Mouse (Mus musculus) stomach, postnatal 0 days (tissue): ENCODE data around the gene Dop1b. TPM values are rescaled to one million over a fixed set of nuclear protein-coding genes. Genes with fewer than 3 reads are reported as not detected.

ENCODE experiments used
- ATAC-seq: fragments of 200-750 bp; cut with Nextera tagmentation; 2 replicates; pipeline ENCODE4 v1.8.0; 2017; ENCODE audit not compliant: low FRiP score, low TSS enrichment
- DNase-seq: peaks from one replicate; pipeline ENCODE4 v3.0.0-alpha.2; 2016; ENCODE audit warnings: low spot score
- H3K27ac ChIP-seq: fragments of 300-500 bp; sonication (generic); replicated peaks from 2 replicates; pipeline ENCODE4 v1.5.1; 2014; ENCODE audit warnings: mild to moderate bottlenecking, control low read depth
- H3K27me3 ChIP-seq: fragments of 300-500 bp; sonication (generic); 2 replicates; pipeline ENCODE4 v1.6.1; 2014; ENCODE audit warnings: low read length; ENCODE audit not compliant: control insufficient read depth, insufficient read depth
- H3K36me3 ChIP-seq: fragments of 300-500 bp; sonication (generic); 2 replicates; pipeline ENCODE4 v1.6.1; 2014; ENCODE audit warnings: low read length, mixed read lengths; ENCODE audit not compliant: control insufficient read depth, insufficient read depth
- H3K4me1 ChIP-seq: fragments of 300-500 bp; sonication (generic); replicated peaks from 2 replicates; pipeline ENCODE4 v1.6.1; 2014; ENCODE audit warnings: antibody characterized with exemption; ENCODE audit not compliant: control insufficient read depth, insufficient read depth
- H3K4me2 ChIP-seq: fragments of 300-500 bp; sonication (generic); replicated peaks from 2 replicates; pipeline ENCODE4 v1.6.1; 2014; ENCODE audit warnings: low read depth, mild to moderate bottlenecking, control low read depth, moderate library complexity
- H3K4me3 ChIP-seq: fragments of 300-500 bp; sonication (generic); 2 replicates; pipeline ENCODE4 v1.5.1; 2014; ENCODE audit warnings: low read depth, low read length, control low read depth
- H3K9ac ChIP-seq: fragments of 300-500 bp; sonication (generic); 2 replicates; pipeline ENCODE4 v1.6.1; 2014; ENCODE audit warnings: mild to moderate bottlenecking, low read length, control low read depth, mixed read lengths
- H3K9me3 ChIP-seq: fragments of 300-500 bp; sonication (generic); 2 replicates; pipeline ENCODE4 v1.6.1; 2016; ENCODE audit warnings: low read length; ENCODE audit not compliant: control insufficient read depth
- CTCF ChIP-seq: IDR thresholded peaks from 2 replicates; pipeline ENCODE4 v1.5.1; 2016; ENCODE audit warnings: antibody characterized with exemption, low read depth, mild to moderate bottlenecking, moderate library complexity
- EP300 ChIP-seq: optimal IDR thresholded peaks from 2 replicates; pipeline ENCODE3; 2016; ENCODE audit warnings: antibody characterized with exemption
- WGBS: fragments of 180-500 bp; shearing (Covaris S2); extraction: QIAGEN DNeasy Blood & Tissue Kit; methylation state at CpG from one replicate; pipeline ENCODE4 v1.1.7; 2014; 5-methylcytosine and 5-hydroxymethylcytosine counted together
- polyA plus RNA-seq: library from polyadenylated mRNA; unstranded; fragments of >200 nt; fragmentation: Nextera tagmentation; extraction: Ambion mirVana; gene quantifications from 2 replicates; pipeline ENCODE4 v1.2.1, GENCODE M21; 2015

Gene Dop1b
- polyA plus RNA-seq, 1 experiment from 2014 or later, result 20.9 TPM

GRCm38 (mm10) chr16:93788388-93788787 lies 76.7 kb downstream of the Dop1b start:
- no peak overlapping the region for H3K4me2 ChIP-seq
- TF ChIP-seq EP300, result no peak
- no peak for TF ChIP-seq CTCF
- no peak overlapping the region for H3K4me3 ChIP-seq
- H3K9ac ChIP-seq, result no peak overlapping the region
- 0 out of 2 replicates have a peak, but pooled peaks cover 4% of the 10 kb centered on the region for H3K9me3 ChIP-seq
- no peaks in the 10 kb centered on the region for H3K4me1 ChIP-seq
- H3K27ac ChIP-seq, result no peak overlapping the region
- DNase-seq (no peak), ATAC-seq (no peak)
- H3K27me3 ChIP-seq, result no peaks in the 10 kb centered on the region
- 83% methylated on average over 4 of the region's 4 CpGs for WGBS
- peaks cover 4% of the 10 kb centered on the region; the same call in 1 of the 2 replicates for H3K36me3 ChIP-seq

GRCm38 (mm10) chr16:93788881-93789280 lies 77.2 kb downstream of the Dop1b start:
- Histone ChIP-seq H3K36me3 (peaks cover 3% of the 10 kb centered on the region; the same call in 1 of the 2 replicates), H3K9ac (no peak overlapping the region), H3K4me3 (no peak overlapping the region), H3K27ac (no peak overlapping the region), H3K27me3 (no peaks in the 10 kb centered on the region), H3K4me1 (no peaks in the 10 kb centered on the region), H3K9me3 (0 out of 2 replicates have a peak, but pooled peaks cover 4% of the 10 kb centered on the region), H3K4me2 (no peak overlapping the region)
- DNase-seq (no peak), ATAC-seq (no peak)
- WGBS, result 96% methylated on average over 8 of the region's 8 CpGs
- TF ChIP-seq CTCF, result no peak
- no peak for TF ChIP-seq EP300

GRCm38 (mm10) chr16:93789971-93790755 lies 78.5 kb downstream of the Dop1b start:
- H3K27ac ChIP-seq, result no peak overlapping the region
- H3K9ac ChIP-seq, result no peak overlapping the region
- no peaks in the 10 kb centered on the region for H3K27me3 ChIP-seq
- H3K36me3 ChIP-seq, result no peaks in the 10 kb centered on the region; the same call in 1 of the 2 replicates
- H3K9me3 ChIP-seq, result no peaks in the 10 kb centered on the region
- no peak overlapping the region for H3K4me3 ChIP-seq
- ATAC-seq, result no peak
- no peak for TF ChIP-seq EP300
- no peak for TF ChIP-seq CTCF
- no peaks in the 10 kb centered on the region for H3K4me1 ChIP-seq
- DNase-seq, result no peak
- WGBS, result 50% methylated on average over 5 of the region's 5 CpGs
- no peak overlapping the region for H3K4me2 ChIP-seq

- no peaks in the 10 kb centered on the region for H3K4me1 ChIP-seq
- WGBS, result 62% methylated on average over 15 of the region's 15 CpGs
- no peak for DNase-seq
- H3K36me3 ChIP-seq, result no peaks in the 10 kb centered on the region; the same call in 1 of the 2 replicates
- ATAC-seq, result no peak
- no peak overlapping the region for H3K4me3 ChIP-seq
- H3K4me2 ChIP-seq, result no peak overlapping the region
- no peaks in the 10 kb centered on the region for H3K9me3 ChIP-seq
- no peak overlapping the region for H3K27ac ChIP-seq
- H3K27me3 ChIP-seq, result no peaks in the 10 kb centered on the region
- no peak for TF ChIP-seq EP300
- TF ChIP-seq CTCF, result no peak
- H3K9ac ChIP-seq, result no peak overlapping the region
These were observed 81.4 kb downstream of the Dop1b start for GRCm38 (mm10) chr16:93792981-93793630.

GRCm38 (mm10) chr16:93794845-93795244 lies 83.1 kb downstream of the Dop1b start:
- Histone ChIP-seq H3K4me3 (no peak overlapping the region), H3K4me2 (no peak overlapping the region), H3K9ac (no peak overlapping the region), H3K27me3 (no peaks in the 10 kb centered on the region), H3K9me3 (no peaks in the 10 kb centered on the region), H3K4me1 (no peaks in the 10 kb centered on the region), H3K36me3 (peaks cover under 1% of the 10 kb centered on the region; the same call in 1 of the 2 replicates), H3K27ac (no peak overlapping the region)
- no peak for TF ChIP-seq EP300
- no peak for TF ChIP-seq CTCF
- DNase-seq (no peak), ATAC-seq (no peak)
- 66% methylated on average over 5 of the region's 5 CpGs for WGBS

- no peak overlapping the region for H3K9ac ChIP-seq
- no peak overlapping the region for H3K4me3 ChIP-seq
- H3K4me1 ChIP-seq, result no peaks in the 10 kb centered on the region
- 96% methylated on average over 5 of the region's 5 CpGs for WGBS
- DNase-seq, result no peak
- H3K27me3 ChIP-seq, result no peaks in the 10 kb centered on the region
- H3K4me2 ChIP-seq, result no peak overlapping the region
- peaks cover 2% of the 10 kb centered on the region; the same call in 1 of the 2 replicates for H3K36me3 ChIP-seq
- no peak for ATAC-seq
- H3K9me3 ChIP-seq, result no peaks in the 10 kb centered on the region
- H3K27ac ChIP-seq, result no peak overlapping the region
- TF ChIP-seq EP300 (no peak), CTCF (no peak)
These were observed 83.7 kb downstream of the Dop1b start for GRCm38 (mm10) chr16:93795391-93795790.
